Mouse (Mus musculus): ENCODE measurements around the gene Olfr776. TPM values are rescaled to one million over a fixed set of nuclear protein-coding genes. Genes with fewer than 3 reads are reported as not detected.

Gene Olfr776
- not detected for polyA plus RNA-seq (2014; fragmentation: Illumina TruSeq; extraction: RNeasy Lipid Tissue Mini Kit (QIAGEN cat#74804); ENCODE audit: low read depth, low replicate concordance)

DNA sequence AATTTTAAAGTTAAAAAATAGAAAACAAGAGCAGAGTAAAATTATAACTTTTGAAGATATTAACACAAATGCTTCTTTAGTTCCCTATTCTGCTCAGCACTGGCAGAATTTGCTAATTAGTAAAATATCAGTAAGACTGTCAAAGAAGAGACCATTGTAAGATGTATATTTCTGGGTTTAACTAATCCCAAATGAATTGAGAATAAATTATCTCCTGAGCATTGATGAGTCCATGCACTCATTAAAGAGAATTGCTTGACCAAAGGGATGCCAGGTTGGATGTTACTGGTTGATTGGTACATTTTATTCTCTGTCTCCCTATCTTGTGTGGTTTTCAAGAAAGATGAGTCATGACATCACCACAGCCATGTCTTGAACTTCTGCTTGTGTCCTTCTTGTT, at the start of gene Olfr776:
TSS of gene Olfr776 (plus strand) at position 301 of the 400 bp plus-strand sequence.

GRCm38 (mm10) chr10:129235904-129236303, 23.0 kb upstream of the Olfr776 start, which contains the start of gene Olfr774:
Gene Olfr774 (plus strand): TSS chr10:129236204.

DNA sequence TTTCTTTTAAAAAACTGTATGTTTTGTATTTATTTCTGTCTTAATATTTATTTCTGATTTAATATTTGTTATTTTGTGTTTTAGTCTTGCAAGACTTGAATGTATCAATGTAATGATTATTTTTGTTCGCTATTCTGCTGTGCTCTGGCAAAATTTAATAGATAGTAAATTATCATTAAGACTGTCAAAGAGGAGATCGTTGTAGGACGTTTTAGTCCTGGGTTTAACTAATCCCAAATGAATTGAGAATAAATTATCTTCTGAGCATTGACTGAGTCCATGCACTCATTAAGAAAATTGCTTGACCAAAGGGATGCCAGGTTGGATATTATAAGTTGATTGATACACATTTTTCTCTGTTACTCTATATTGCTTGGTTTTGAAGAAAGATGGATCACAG, 10.8 kb upstream of the Olfr776 start, which contains the start of gene Olfr775:
TSS of gene Olfr775 (plus strand) at position 301 of the 400 bp plus-strand sequence.

DNA sequence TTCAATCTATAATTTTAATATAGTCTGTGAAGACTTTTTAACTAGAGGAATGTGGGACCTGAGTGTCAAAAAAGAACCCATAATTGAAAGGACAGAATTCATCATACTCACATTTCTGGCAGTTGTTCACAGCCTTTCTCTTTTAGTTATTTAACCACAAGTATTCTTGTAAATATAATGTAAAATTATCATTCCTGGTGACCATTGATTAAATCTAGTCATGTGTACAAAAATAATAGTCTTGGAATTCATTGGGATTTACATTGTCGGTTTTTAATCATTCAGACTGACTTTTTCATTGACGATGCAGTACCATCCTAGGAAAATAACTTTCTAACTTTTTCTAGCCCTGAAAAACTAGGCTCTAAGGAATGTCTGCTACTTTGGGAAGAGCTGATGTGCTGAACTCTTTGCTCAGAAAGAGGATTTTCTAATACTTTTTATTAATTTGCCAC, 12.2 kb downstream of the Olfr776 start, which contains the start of gene Olfr777:
TSS of gene Olfr777 (minus strand) at position 405 of the 455 bp plus-strand sequence.

Other genes starting within 250 kb of the Olfr776 start
- gene Olfr763, start 248.3 kb upstream of the Olfr776 start, polyA plus RNA-seq (2014; fragmentation: Illumina TruSeq; extraction: RNeasy Lipid Tissue Mini Kit (QIAGEN cat#74804); ENCODE audit: low read depth, low replicate concordance) = not detected
- gene Olfr764-ps1, start 219.2 kb upstream of the Olfr776 start, polyA plus RNA-seq (2014; fragmentation: Illumina TruSeq; extraction: RNeasy Lipid Tissue Mini Kit (QIAGEN cat#74804); ENCODE audit: low read depth, low replicate concordance) = not detected
- gene Olfr765, start 209.1 kb upstream of the Olfr776 start, polyA plus RNA-seq (2014; fragmentation: Illumina TruSeq; extraction: RNeasy Lipid Tissue Mini Kit (QIAGEN cat#74804); ENCODE audit: low read depth, low replicate concordance) = not detected
- gene Olfr766-ps1, start 190.2 kb upstream of the Olfr776 start, polyA plus RNA-seq (2014; fragmentation: Illumina TruSeq; extraction: RNeasy Lipid Tissue Mini Kit (QIAGEN cat#74804); ENCODE audit: low read depth, low replicate concordance) = not detected
- gene Olfr767, start 176.2 kb upstream of the Olfr776 start, polyA plus RNA-seq (2014; fragmentation: Illumina TruSeq; extraction: RNeasy Lipid Tissue Mini Kit (QIAGEN cat#74804); ENCODE audit: low read depth, low replicate concordance) = not detected
- not detected for gene Olfr768, start 159.8 kb upstream of the Olfr776 start, polyA plus RNA-seq (2014; fragmentation: Illumina TruSeq; extraction: RNeasy Lipid Tissue Mini Kit (QIAGEN cat#74804); ENCODE audit: low read depth, low replicate concordance)
- not detected for gene Olfr769, start 141.3 kb upstream of the Olfr776 start, polyA plus RNA-seq (2014; fragmentation: Illumina TruSeq; extraction: RNeasy Lipid Tissue Mini Kit (QIAGEN cat#74804); ENCODE audit: low read depth, low replicate concordance)
- gene Olfr770, start 120.1 kb upstream of the Olfr776 start, polyA plus RNA-seq (2014; fragmentation: Illumina TruSeq; extraction: RNeasy Lipid Tissue Mini Kit (QIAGEN cat#74804); ENCODE audit: low read depth, low replicate concordance) = not detected
- not detected for gene Olfr771, start 94.4 kb upstream of the Olfr776 start, polyA plus RNA-seq (2014; fragmentation: Illumina TruSeq; extraction: RNeasy Lipid Tissue Mini Kit (QIAGEN cat#74804); ENCODE audit: low read depth, low replicate concordance)
- not detected for gene Olfr772, start 81.2 kb upstream of the Olfr776 start, polyA plus RNA-seq (2014; fragmentation: Illumina TruSeq; extraction: RNeasy Lipid Tissue Mini Kit (QIAGEN cat#74804); ENCODE audit: low read depth, low replicate concordance)
- not detected for gene Olfr773, start 71.7 kb upstream of the Olfr776 start, polyA plus RNA-seq (2014; fragmentation: Illumina TruSeq; extraction: RNeasy Lipid Tissue Mini Kit (QIAGEN cat#74804); ENCODE audit: low read depth, low replicate concordance)
- not detected for gene Olfr774, start 22.9 kb upstream of the Olfr776 start, polyA plus RNA-seq (2014; fragmentation: Illumina TruSeq; extraction: RNeasy Lipid Tissue Mini Kit (QIAGEN cat#74804); ENCODE audit: low read depth, low replicate concordance)
- gene Olfr775, start 10.7 kb upstream of the Olfr776 start, polyA plus RNA-seq (2014; fragmentation: Illumina TruSeq; extraction: RNeasy Lipid Tissue Mini Kit (QIAGEN cat#74804); ENCODE audit: low read depth, low replicate concordance) = not detected
- not detected for gene Olfr777, start 12.4 kb downstream of the Olfr776 start, polyA plus RNA-seq (2014; fragmentation: Illumina TruSeq; extraction: RNeasy Lipid Tissue Mini Kit (QIAGEN cat#74804); ENCODE audit: low read depth, low replicate concordance)
- not detected for gene Olfr780, start 59.0 kb downstream of the Olfr776 start, polyA plus RNA-seq (2014; fragmentation: Illumina TruSeq; extraction: RNeasy Lipid Tissue Mini Kit (QIAGEN cat#74804); ENCODE audit: low read depth, low replicate concordance)
- gene Olfr781, start 69.7 kb downstream of the Olfr776 start, polyA plus RNA-seq (2014; fragmentation: Illumina TruSeq; extraction: RNeasy Lipid Tissue Mini Kit (QIAGEN cat#74804); ENCODE audit: low read depth, low replicate concordance) = not detected
- not detected for gene Olfr782, start 89.7 kb downstream of the Olfr776 start, polyA plus RNA-seq (2014; fragmentation: Illumina TruSeq; extraction: RNeasy Lipid Tissue Mini Kit (QIAGEN cat#74804); ENCODE audit: low read depth, low replicate concordance)
- not detected for gene Olfr784, start 125.0 kb downstream of the Olfr776 start, polyA plus RNA-seq (2014; fragmentation: Illumina TruSeq; extraction: RNeasy Lipid Tissue Mini Kit (QIAGEN cat#74804); ENCODE audit: low read depth, low replicate concordance)
- gene Olfr785, start 146.3 kb downstream of the Olfr776 start, polyA plus RNA-seq (2014; fragmentation: Illumina TruSeq; extraction: RNeasy Lipid Tissue Mini Kit (QIAGEN cat#74804); ENCODE audit: low read depth, low replicate concordance) = not detected
- not detected for gene Olfr786, start 168.2 kb downstream of the Olfr776 start, polyA plus RNA-seq (2014; fragmentation: Illumina TruSeq; extraction: RNeasy Lipid Tissue Mini Kit (QIAGEN cat#74804); ENCODE audit: low read depth, low replicate concordance)
- not detected for gene Olfr787, start 202.7 kb downstream of the Olfr776 start, polyA plus RNA-seq (2014; fragmentation: Illumina TruSeq; extraction: RNeasy Lipid Tissue Mini Kit (QIAGEN cat#74804); ENCODE audit: low read depth, low replicate concordance)
- gene Olfr788, start 211.9 kb downstream of the Olfr776 start, polyA plus RNA-seq (2014; fragmentation: Illumina TruSeq; extraction: RNeasy Lipid Tissue Mini Kit (QIAGEN cat#74804); ENCODE audit: low read depth, low replicate concordance) = not detected
- gene Olfr789, start 225.6 kb downstream of the Olfr776 start, polyA plus RNA-seq (2014; fragmentation: Illumina TruSeq; extraction: RNeasy Lipid Tissue Mini Kit (QIAGEN cat#74804); ENCODE audit: low read depth, low replicate concordance) = not detected
- gene Olfr790, start 239.4 kb downstream of the Olfr776 start, polyA plus RNA-seq (2014; fragmentation: Illumina TruSeq; extraction: RNeasy Lipid Tissue Mini Kit (QIAGEN cat#74804); ENCODE audit: low read depth, low replicate concordance) = not detected